ENCODE assay signal across 29 mouse cellular contexts in the genomic region with DNA sequence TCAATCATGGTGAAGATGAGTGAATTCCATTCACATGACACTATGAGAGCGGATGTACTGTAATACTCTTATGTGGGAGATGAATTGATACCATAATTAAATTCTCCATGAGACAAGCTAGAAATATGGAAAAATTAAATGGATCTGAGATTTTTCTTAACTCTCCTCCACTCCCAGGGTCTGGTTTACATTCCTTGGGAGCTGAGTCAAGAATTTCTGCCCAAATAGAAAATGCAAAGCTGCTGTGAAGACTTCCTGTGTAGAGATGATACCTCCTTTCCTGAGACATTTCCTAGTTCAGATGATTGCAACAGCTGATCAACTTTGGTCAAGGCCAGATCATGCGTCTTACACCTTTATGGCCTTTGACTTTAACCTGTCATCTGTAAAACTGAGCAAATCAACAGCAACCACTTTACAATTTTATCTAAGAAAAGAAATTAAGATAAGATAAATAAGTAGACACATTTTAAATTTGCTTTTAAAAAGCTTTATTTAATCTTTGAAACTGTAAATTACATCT. TPM values are rescaled to one million over a fixed set of nuclear protein-coding genes. Genes with fewer than 3 reads are reported as not detected.
A peak's percentile ranks its signal among the peaks of the same experiment; 100 is the strongest.
DNase-seq lines count a peak whose midpoint lies in the region; ATAC-seq and TF ChIP-seq lines count a peak whose summit lies in the region.
"Had no signal": no experiment of that assay in that cellular context is flagged by ENCODE, and none has a peak within 500 bp of the region (broad histone marks: within the 10 kb centered on the region; RNA-seq: fewer than 3 reads in every experiment).

No protein-coding gene starts in this region.

- intact Hi-C loops in heart, postnatal 25 days (cut with DNase I): no loop called here

- no peaks in the 10 kb centered on the region for H3K27me3 ChIP-seq in intestine, embryonic 16.5 days (replicated peaks; ENCODE audit: control insufficient read depth, insufficient read depth, low read length)
- H3K27me3 ChIP-seq in intestine, postnatal 0 days (replicated peaks; ENCODE audit: control insufficient read depth, insufficient read depth, low read length): no peaks in the 10 kb centered on the region
- H3K27me3 ChIP-seq in myocyte (ENCODE audit: control insufficient read depth, insufficient read depth, insufficient read length): no peaks in the 10 kb centered on the region
- H3K27me3 ChIP-seq: CH12.LX; embryonic facial prominence, embryonic 13.5 days; embryonic facial prominence, embryonic 15.5 days; forebrain, embryonic 13.5 days; forebrain, embryonic 15.5 days had no signal

- no peak overlapping the region for H3K4me3 ChIP-seq in intestine, embryonic 16.5 days (ENCODE audit: low read length)
- H3K4me3 ChIP-seq in intestine, postnatal 0 days (ENCODE audit: low read depth, low read length): no peak overlapping the region
- H3K4me3 ChIP-seq in myocyte: no peak overlapping the region
- H3K4me3 ChIP-seq: embryonic facial prominence, embryonic 13.5 days; embryonic facial prominence, embryonic 15.5 days; forebrain, embryonic 13.5 days; forebrain, embryonic 15.5 days had no signal

- no peaks in the 10 kb centered on the region for H3K4me1 ChIP-seq in intestine, embryonic 16.5 days (ENCODE audit: control insufficient read depth, insufficient read depth, low read length)
- H3K4me1 ChIP-seq in intestine, postnatal 0 days (replicated peaks; ENCODE audit: control insufficient read depth, insufficient read depth, low read length): no peaks in the 10 kb centered on the region
- H3K4me1 ChIP-seq: embryonic facial prominence, embryonic 13.5 days; embryonic facial prominence, embryonic 15.5 days; forebrain, embryonic 13.5 days; forebrain, embryonic 15.5 days had no signal

- H3K36me3 ChIP-seq in intestine, embryonic 16.5 days (ENCODE audit: control insufficient read depth, insufficient read depth, low read length): no peaks in the 10 kb centered on the region
- no peaks in the 10 kb centered on the region for H3K36me3 ChIP-seq in intestine, postnatal 0 days (ENCODE audit: control insufficient read depth, insufficient read depth)
- no peaks in the 10 kb centered on the region for H3K36me3 ChIP-seq in myocyte (ENCODE audit: control insufficient read depth, insufficient read depth)
- H3K36me3 ChIP-seq: embryonic facial prominence, embryonic 13.5 days; embryonic facial prominence, embryonic 15.5 days; forebrain, embryonic 15.5 days; G1E had no signal

- H3K4me2 ChIP-seq in intestine, embryonic 16.5 days (ENCODE audit: low read depth, low read length): no peak overlapping the region
- no peak overlapping the region for H3K4me2 ChIP-seq in intestine, postnatal 0 days (replicated peaks; ENCODE audit: low read depth)
- peak overlapping the region; percentile 32 for H3K4me2 ChIP-seq in myocyte (ENCODE audit: low read depth)
- H3K4me2 ChIP-seq: embryonic facial prominence, embryonic 13.5 days; embryonic facial prominence, embryonic 15.5 days; forebrain, embryonic 13.5 days; forebrain, embryonic 15.5 days had no signal

- no peaks in the 10 kb centered on the region for H3K9me3 ChIP-seq in intestine, embryonic 16.5 days (ENCODE audit: control insufficient read depth, low read length)
- H3K9me3 ChIP-seq in intestine, postnatal 0 days (ENCODE audit: control insufficient read depth): no peaks in the 10 kb centered on the region
- H3K9me3 ChIP-seq: embryonic facial prominence, embryonic 13.5 days; embryonic facial prominence, embryonic 15.5 days; forebrain, embryonic 13.5 days; forebrain, embryonic 15.5 days; G1E had no signal

- no peak overlapping the region for H3K9ac ChIP-seq in intestine, embryonic 16.5 days (ENCODE audit: low read depth, low read length)
- no peak overlapping the region for H3K9ac ChIP-seq in intestine, postnatal 0 days (ENCODE audit: low read depth, low read length)
- H3K9ac ChIP-seq: embryonic facial prominence, embryonic 13.5 days; embryonic facial prominence, embryonic 15.5 days; forebrain, embryonic 13.5 days; forebrain, embryonic 15.5 days; forebrain, postnatal 0 days had no signal

- peak; percentile 66 for DNase-seq in NIH3T3 (ENCODE audit: low read depth)
- no peak for DNase-seq in heart, adult 18-20 months
- no peak for DNase-seq in heart, postnatal 25 days (ENCODE audit: low spot score)
- DNase-seq: adrenal gland, adult 2 months; adrenal gland, postnatal 10 days; adrenal gland, postnatal 25 days; cerebellum, adult 11 months; cerebellum, adult 18-20 months; cerebellum, adult 8-10 months; cerebellum, adult 9-11 months; cerebellum, postnatal 14 days; cerebellum, postnatal 36 days; embryo, embryonic 11 days; forebrain, postnatal 0 days had no signal

- no peak for TF ChIP-seq POLR2A in myocyte (IDR thresholded peaks at IDR 0.05; ENCODE audit: insufficient read length, low read depth)

- no peak overlapping the region for H3K27ac ChIP-seq in intestine, embryonic 16.5 days (ENCODE audit: low read length)
- no peak overlapping the region for H3K27ac ChIP-seq in intestine, postnatal 0 days (ENCODE audit: low read depth, low read length)
- H3K27ac ChIP-seq: embryonic facial prominence, embryonic 13.5 days; embryonic facial prominence, embryonic 15.5 days; forebrain, embryonic 13.5 days; forebrain, embryonic 15.5 days had no signal

- 62% methylated on average over 2 of the region's 2 CpGs for WGBS in intestine, embryonic 16.5 days
- WGBS in intestine, postnatal 0 days: 52% methylated on average over 2 of the region's 2 CpGs

- H3ac ChIP-seq in myocyte (ENCODE audit: control insufficient read depth, insufficient read length): no peak overlapping the region

- peak; percentile 78 for ATAC-seq in intestine, embryonic 16.5 days
- no peak for ATAC-seq in intestine, postnatal 0 days
- ATAC-seq: CD4-positive, CD25-positive, alpha-beta regulatory T cell, adult 4 months; forebrain, embryonic 13.5 days; forebrain, embryonic 15.5 days; forebrain, postnatal 0 days had no signal

- TF ChIP-seq CTCF in intestine, postnatal 0 days (IDR thresholded peaks at IDR 0.05; ENCODE audit: low read depth): no peak

- no peaks in the 10 kb centered on the region for H3K79me2 ChIP-seq in myocyte (ENCODE audit: control insufficient read depth, insufficient read depth)

TF ChIP-seq in myocyte, 11 proteins besides CTCF, POLR2A, EP300 and RAD21:
- TF ChIP-seq CEBPB (IDR thresholded peaks at IDR 0.05; ENCODE audit: insufficient read depth, poor library complexity, severe bottlenecking) (peak; percentile 26; the same call in 1 of the 2 replicates), MAX (IDR thresholded peaks at IDR 0.05; ENCODE audit: low read depth) (no peak)

RNA-seq across cellular contexts. Expression of a gene that starts 18.8 kb away (rescaled TPM):
- polyA plus RNA-seq in intestine, embryonic 16.5 days (2015; fragmentation: Nextera tagmentation; extraction: Ambion mirVana): not detected in 2 replicates
- polyA plus RNA-seq in intestine, postnatal 0 days (2015; fragmentation: Nextera tagmentation; extraction: Ambion mirVana): not detected in 2 replicates
- polyA plus RNA-seq in myocyte (2012; fragmentation: generic; extraction: Trizol): not detected
- total RNA-seq in heart, adult 18-20 months (2021): not detected
- not detected for total RNA-seq in heart, postnatal 25 days (2021)
- total RNA-seq: adrenal gland, adult 2 months; adrenal gland, postnatal 10 days; adrenal gland, postnatal 25 days; CH12.LX; common myeloid progenitor, adult 5-6 weeks; forebrain, postnatal 0 days; G1E had no signal
- polyA plus RNA-seq: adrenal gland, adult 2 months; brain, embryonic 14.5 days; CD4-positive, CD25-positive, alpha-beta regulatory T cell, adult 4 months; embryonic facial prominence, embryonic 11.5 days; embryonic facial prominence, embryonic 13.5 days; embryonic facial prominence, embryonic 15.5 days; forebrain, embryonic 11.5 days; forebrain, embryonic 13.5 days; forebrain, embryonic 15.5 days; forebrain, postnatal 0 days; G1E had no signal

RNA-seq across cellular contexts. Expression of a gene that starts 31.4 kb away (rescaled TPM):
- not detected in 2 replicates for polyA plus RNA-seq in intestine, embryonic 16.5 days (2015; fragmentation: Nextera tagmentation; extraction: Ambion mirVana)
- not detected in 2 replicates for polyA plus RNA-seq in intestine, postnatal 0 days (2015; fragmentation: Nextera tagmentation; extraction: Ambion mirVana)
- not detected for polyA plus RNA-seq in myocyte (2012; fragmentation: generic; extraction: Trizol)
- not detected for total RNA-seq in heart, adult 18-20 months (2021)
- not detected for total RNA-seq in heart, postnatal 25 days (2021)
- total RNA-seq: adrenal gland, adult 2 months; adrenal gland, postnatal 10 days; adrenal gland, postnatal 25 days; adrenal gland, postnatal 4 days; CH12.LX; common myeloid progenitor, adult 5-6 weeks; forebrain, postnatal 0 days had no signal
- polyA plus RNA-seq: adrenal gland, adult 2 months; brain, embryonic 14.5 days; CD4-positive, CD25-positive, alpha-beta regulatory T cell, adult 4 months; embryonic facial prominence, embryonic 11.5 days; embryonic facial prominence, embryonic 13.5 days; forebrain, embryonic 11.5 days; forebrain, embryonic 15.5 days; forebrain, postnatal 0 days; G1E had no signal
